Comparison of ENCODE assay signal across 20 mouse cellular contexts in genomic region chr8:34578043-34578442, GRCm38 (mm10).
A peak's percentile ranks its signal among the peaks of the same experiment; 100 is the strongest.
DNase-seq lines count a peak whose midpoint lies in the region; ATAC-seq and TF ChIP-seq lines count a peak whose summit lies in the region.
"Had no signal": no experiment of that assay in that cellular context is flagged by ENCODE, and none has a peak within 500 bp of the region (broad histone marks: within the 10 kb centered on the region; RNA-seq: fewer than 3 reads in every experiment).

No protein-coding gene starts in this region.

- no peak for ATAC-seq in midbrain, embryonic 15.5 days (replicated peaks)
- peak; percentile 36; the same call in 1 of the 2 replicates for ATAC-seq in intestine, postnatal 0 days
- ATAC-seq: inflammation-experienced regulatory T-cells, adult 6 months had no signal

- no peaks in the 10 kb centered on the region for H3K36me3 ChIP-seq in midbrain, embryonic 10.5 days
- H3K36me3 ChIP-seq in midbrain, embryonic 15.5 days (replicated peaks), result no peaks in the 10 kb centered on the region
- no peaks in the 10 kb centered on the region for H3K36me3 ChIP-seq in intestine, postnatal 0 days (ENCODE audit: control insufficient read depth, insufficient read depth)
- H3K36me3 ChIP-seq: embryonic facial prominence, embryonic 13.5 days; forebrain, embryonic 10.5 days; G1E; heart, embryonic 13.5 days; limb, embryonic 10.5 days; liver, embryonic 15.5 days had no signal

- intact Hi-C loops in left cerebral cortex, adult 2 months (cut with DNase I), result no loop called here
- intact Hi-C loops in left cerebral cortex, postnatal 36 days (cut with DNase I), result no loop called here

- TF ChIP-seq CTCF in intestine, postnatal 0 days (IDR thresholded peaks at IDR 0.05; ENCODE audit: low read depth), result no peak
- TF ChIP-seq CTCF in left cerebral cortex, adult 2 months (IDR thresholded peaks at IDR 0.05), result no peak

- peak; percentile 12 for DNase-seq in midbrain, embryonic 10.5 days (ENCODE audit: low spot score)
- peak; percentile 24 for DNase-seq in lung, postnatal 25 days (ENCODE audit: low spot score)
- DNase-seq in left cerebral cortex, adult 18-20 months (ENCODE audit: low spot score in 2 of 2), result no peak
- no peak for DNase-seq in left cerebral cortex, adult 2 months (ENCODE audit: extremely low spot score in 1 of 2, low spot score in 2 of 2)
- DNase-seq in left cerebral cortex, postnatal 36 days (ENCODE audit: low spot score in 2 of 2), result no peak
- DNase-seq: adrenal gland, postnatal 36 days; cerebellum, postnatal 14 days; kidney, postnatal 25 days; right cerebral cortex, adult 18-20 months; thymus, postnatal 36 days had no signal

- no peaks in the 10 kb centered on the region for H3K27me3 ChIP-seq in midbrain, embryonic 10.5 days (ENCODE audit: low read depth, poor library complexity, severe bottlenecking)
- no peaks in the 10 kb centered on the region for H3K27me3 ChIP-seq in midbrain, embryonic 15.5 days (replicated peaks)
- no peaks in the 10 kb centered on the region for H3K27me3 ChIP-seq in intestine, postnatal 0 days (replicated peaks; ENCODE audit: control insufficient read depth, insufficient read depth, low read length)
- H3K27me3 ChIP-seq: embryonic facial prominence, embryonic 13.5 days; heart, embryonic 13.5 days; liver, embryonic 15.5 days had no signal

- 28% methylated on average over 4 of the region's 4 CpGs for WGBS in midbrain, embryonic 10.5 days
- 35% methylated on average over 4 of the region's 4 CpGs for WGBS in midbrain, embryonic 15.5 days
- WGBS in intestine, postnatal 0 days, result 28% methylated on average over 4 of the region's 4 CpGs

- H3K4me3 ChIP-seq in midbrain, embryonic 10.5 days, result no peak overlapping the region
- H3K4me3 ChIP-seq in midbrain, embryonic 15.5 days, result no peak overlapping the region
- H3K4me3 ChIP-seq in intestine, postnatal 0 days (ENCODE audit: low read depth, low read length), result no peak overlapping the region
- no peak overlapping the region for H3K4me3 ChIP-seq in left cerebral cortex, adult 2 months
- H3K4me3 ChIP-seq: embryonic facial prominence, embryonic 13.5 days; forebrain, embryonic 10.5 days; heart, embryonic 13.5 days; limb, embryonic 10.5 days; liver, embryonic 15.5 days had no signal

- 0 out of 2 replicates have a peak overlapping the region, but pooled peaks have one; percentile 33 for H3K27ac ChIP-seq in midbrain, embryonic 10.5 days (replicated peaks)
- H3K27ac ChIP-seq in midbrain, embryonic 15.5 days, result no peak overlapping the region
- no peak overlapping the region for H3K27ac ChIP-seq in intestine, postnatal 0 days (ENCODE audit: low read depth, low read length)
- no peak overlapping the region for H3K27ac ChIP-seq in left cerebral cortex, adult 2 months
- H3K27ac ChIP-seq: embryonic facial prominence, embryonic 13.5 days; forebrain, embryonic 10.5 days; heart, embryonic 13.5 days; limb, embryonic 10.5 days; liver, embryonic 15.5 days had no signal

- no peaks in the 10 kb centered on the region for H3K9me3 ChIP-seq in midbrain, embryonic 10.5 days (replicated peaks)
- no peaks in the 10 kb centered on the region for H3K9me3 ChIP-seq in midbrain, embryonic 15.5 days
- no peaks in the 10 kb centered on the region for H3K9me3 ChIP-seq in intestine, postnatal 0 days (ENCODE audit: control insufficient read depth)
- H3K9me3 ChIP-seq: embryonic facial prominence, embryonic 13.5 days; forebrain, embryonic 10.5 days; heart, embryonic 13.5 days; limb, embryonic 10.5 days; liver, embryonic 15.5 days had no signal

- no peak overlapping the region for H3K9ac ChIP-seq in midbrain, embryonic 15.5 days
- no peak overlapping the region for H3K9ac ChIP-seq in intestine, postnatal 0 days (ENCODE audit: low read depth, low read length)
- H3K9ac ChIP-seq: embryonic facial prominence, embryonic 13.5 days; heart, embryonic 13.5 days; liver, embryonic 15.5 days had no signal

- H3K4me2 ChIP-seq in midbrain, embryonic 15.5 days, result no peak overlapping the region
- H3K4me2 ChIP-seq in intestine, postnatal 0 days (replicated peaks; ENCODE audit: low read depth), result no peak overlapping the region
- H3K4me2 ChIP-seq: embryonic facial prominence, embryonic 13.5 days; heart, embryonic 13.5 days; liver, embryonic 15.5 days; midbrain, embryonic 11.5 days had no signal

- H3K4me1 ChIP-seq in midbrain, embryonic 10.5 days, result peaks cover 15% of the 10 kb centered on the region
- no peaks in the 10 kb centered on the region for H3K4me1 ChIP-seq in midbrain, embryonic 15.5 days
- H3K4me1 ChIP-seq in intestine, postnatal 0 days (replicated peaks; ENCODE audit: control insufficient read depth, insufficient read depth, low read length), result no peaks in the 10 kb centered on the region
- H3K4me1 ChIP-seq: liver, embryonic 15.5 days had no signal

Comparison
In these comparisons a context has a peak if more than half of its experiments do, and no peak if none do; other contexts are left out.
1. DNase-seq: peak in midbrain, embryonic 10.5 days (single experiment) and lung, postnatal 25 days (single experiment); none in left cerebral cortex, adult 18-20 months (0 of 2), left cerebral cortex, adult 2 months (0 of 2) and left cerebral cortex, postnatal 36 days (0 of 2).